Mouse (Mus musculus) left cerebral cortex, adult 18-20 months (tissue): ENCODE results near the gene Myh3. TPM values are rescaled to one million over a fixed set of nuclear protein-coding genes. Genes with fewer than 3 reads are reported as not detected.
A peak's percentile ranks its signal among the peaks of the same experiment; 100 is the strongest.
"Not testable (repeated sequence)": the region's sequence is repeated elsewhere in the genome, so short reads cannot be mapped to it uniquely, and the experiment has no call there.

ENCODE experiments used
- DNase-seq, 2 experiments: peaks; one replicate each; pipeline ENCODE4 v3.0.0; 2021 to 2022; ENCODE audit warnings: low spot score in 2 of 2, mixed read lengths in 1 of 2
- total RNA-seq, 2 experiments: library from RNA; stranded (reverse); gene quantifications; 2 replicates each; pipeline ENCODE4 v1.2.3; 2021

Myh3 gene
- total RNA-seq, 2 experiments from 2014 or later: 4.1 to 4.2 TPM

DNA sequence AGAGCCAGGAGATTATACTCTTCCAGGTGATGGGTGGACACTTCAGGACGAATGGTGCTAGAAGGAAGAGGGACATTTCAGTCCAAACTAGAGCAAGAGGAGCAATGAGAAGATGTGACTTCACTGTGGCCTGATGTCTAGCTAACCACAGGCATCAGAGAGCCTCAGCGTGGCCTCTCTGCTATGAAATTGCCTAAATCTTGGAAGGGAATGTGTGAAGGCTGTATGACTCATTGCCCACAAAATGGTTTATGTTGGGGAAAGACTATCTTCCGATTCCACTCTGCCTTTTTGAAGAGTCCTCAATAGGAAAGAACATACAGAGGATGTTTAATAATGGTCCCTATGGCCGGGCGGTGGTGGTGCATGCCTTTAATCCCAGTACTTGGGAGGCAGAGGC, 1.3 kb upstream of the Myh3 start:
- DNase-seq: no peak

DNA sequence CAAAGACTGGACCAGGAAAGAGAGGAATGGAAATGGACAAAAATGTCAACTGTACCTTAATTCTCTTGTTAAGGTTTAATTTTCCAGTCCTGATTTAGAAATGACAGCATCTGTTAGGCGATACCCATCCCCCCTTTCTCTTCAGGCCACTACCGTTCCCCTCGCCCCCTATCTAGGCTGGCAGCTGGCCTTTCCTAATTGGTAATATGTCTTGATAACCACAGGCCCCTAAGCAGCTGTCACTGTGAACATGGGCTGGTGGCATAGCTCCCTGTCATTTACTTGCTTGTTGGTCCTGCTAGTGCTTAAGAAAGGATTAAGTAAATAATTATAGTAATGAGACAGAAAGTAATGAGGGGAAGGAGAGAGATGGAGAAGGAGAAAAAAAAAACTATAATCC, 665 bp upstream of the Myh3 start:
- DNase-seq: no peak

DNA sequence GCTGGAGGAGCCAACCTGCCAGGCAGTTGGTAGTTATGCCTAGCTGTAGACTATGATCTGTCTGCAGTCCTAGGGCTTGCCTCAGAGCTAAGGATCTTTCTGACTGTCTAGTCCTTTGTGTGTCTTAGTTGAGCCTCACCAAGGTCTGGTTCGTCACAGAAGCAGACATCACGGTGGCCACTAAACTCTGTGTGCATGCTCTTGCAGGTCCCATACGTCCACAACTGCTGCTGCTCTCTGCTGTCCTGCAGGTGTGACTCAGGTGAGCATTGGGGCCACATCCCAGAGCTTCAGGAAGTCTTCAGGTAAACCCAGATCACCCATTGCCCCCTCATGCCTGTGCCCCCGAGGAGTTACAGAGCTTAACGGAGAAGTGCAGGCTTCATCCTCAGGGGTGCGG, 788 bp downstream of the Myh3 start:
- DNase-seq: no peak

DNA sequence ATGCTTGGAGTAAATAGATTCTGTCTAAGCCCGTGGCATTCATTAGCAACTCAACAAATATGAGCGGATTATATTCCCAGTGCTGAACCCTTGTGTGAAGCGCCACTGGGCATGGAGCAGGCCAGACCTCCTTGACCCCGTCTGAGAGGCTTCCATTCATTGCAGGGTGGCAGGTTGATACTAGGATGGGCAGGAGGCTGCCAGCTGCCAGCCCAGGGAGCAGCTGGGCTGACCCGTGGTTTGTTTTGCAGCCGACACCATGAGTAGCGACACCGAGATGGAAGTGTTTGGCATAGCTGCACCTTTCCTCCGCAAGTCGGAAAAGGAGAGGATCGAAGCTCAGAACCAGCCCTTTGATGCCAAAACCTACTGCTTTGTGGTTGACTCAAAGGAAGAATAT, 1.6 kb downstream of the Myh3 start:
- DNase-seq: no peak

DNA sequence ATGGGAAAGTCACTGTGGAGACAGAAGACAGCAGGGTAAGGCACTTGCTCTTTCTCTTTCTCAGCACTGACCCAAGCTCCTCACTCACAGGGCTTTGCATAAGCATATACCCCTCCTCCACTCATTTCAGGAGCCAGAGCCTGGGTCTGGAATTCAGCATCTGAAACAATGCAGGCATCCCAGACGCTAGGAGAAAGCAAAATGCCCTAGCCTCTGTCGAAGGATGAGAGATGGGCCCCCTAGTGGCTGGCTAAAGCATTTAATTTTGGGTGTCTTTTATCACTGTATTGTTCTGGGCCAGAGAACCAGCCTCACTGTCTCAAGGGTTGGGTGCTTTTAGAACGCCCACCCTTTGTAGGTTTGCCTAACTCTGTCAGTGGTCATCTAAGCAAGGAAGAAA, 2.1 kb downstream of the Myh3 start:
- peak; percentile 62 to 73 for DNase-seq

DNA sequence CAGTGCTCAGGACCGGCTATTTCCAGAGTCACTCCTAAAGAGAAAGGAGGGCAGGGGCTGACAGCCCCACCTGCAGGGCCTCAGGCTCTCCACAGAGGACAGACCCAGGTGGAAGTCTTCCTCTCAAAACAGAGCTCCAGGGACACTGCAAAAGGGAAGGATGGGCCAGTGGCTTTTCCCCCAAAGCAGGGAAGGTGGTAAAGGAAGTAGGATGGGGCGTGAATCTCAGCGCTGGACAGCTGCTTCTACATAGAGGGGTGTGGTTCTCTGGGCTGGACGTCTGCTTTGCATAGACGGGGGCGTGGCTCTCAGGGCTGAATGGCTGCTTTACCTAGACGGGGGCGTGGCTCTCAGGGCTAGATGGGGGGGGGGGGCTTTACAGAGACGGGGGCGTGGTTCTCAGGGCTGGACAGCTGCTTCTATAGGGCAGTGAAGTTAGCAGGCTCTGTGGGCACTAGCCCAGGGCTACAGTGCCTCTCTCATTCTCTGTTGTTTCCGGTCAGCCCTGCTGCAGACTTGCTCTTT, 3.1 kb downstream of the Myh3 start:
- DNase-seq: no peak

DNA sequence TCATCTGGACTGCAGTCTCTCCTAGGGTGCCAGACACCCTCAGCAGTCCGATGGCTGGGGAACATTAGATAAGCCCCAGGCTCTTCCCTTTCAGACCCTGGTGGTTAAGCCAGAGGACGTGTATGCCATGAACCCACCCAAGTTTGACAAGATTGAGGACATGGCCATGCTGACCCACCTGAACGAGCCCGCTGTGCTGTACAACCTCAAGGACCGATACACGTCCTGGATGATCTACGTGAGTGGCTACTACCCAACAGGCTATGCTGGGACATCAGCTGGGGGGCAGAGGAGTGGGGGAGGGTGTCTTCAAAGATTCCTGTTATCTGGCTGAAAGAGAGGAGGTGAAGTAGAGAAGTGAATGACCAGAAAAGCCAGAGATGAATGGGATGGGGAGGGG, 4.1 kb downstream of the Myh3 start:
- DNase-seq: no peak

DNA sequence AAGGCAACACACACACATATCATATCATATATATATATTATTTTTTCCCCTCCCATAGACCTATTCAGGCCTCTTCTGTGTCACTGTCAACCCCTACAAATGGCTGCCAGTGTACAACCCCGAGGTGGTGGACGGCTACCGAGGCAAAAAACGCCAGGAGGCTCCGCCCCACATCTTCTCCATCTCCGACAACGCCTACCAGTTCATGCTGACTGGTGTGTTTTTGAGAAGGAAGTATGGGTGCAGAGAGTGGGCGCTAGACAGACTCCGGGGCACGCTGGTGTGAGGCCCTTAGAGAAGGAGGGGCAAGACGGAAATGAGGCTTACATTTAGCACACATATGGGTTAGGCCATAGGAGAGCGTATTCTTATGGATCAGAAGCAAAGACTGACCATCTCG, 4.7 kb downstream of the Myh3 start:
- no peak for DNase-seq

DNA sequence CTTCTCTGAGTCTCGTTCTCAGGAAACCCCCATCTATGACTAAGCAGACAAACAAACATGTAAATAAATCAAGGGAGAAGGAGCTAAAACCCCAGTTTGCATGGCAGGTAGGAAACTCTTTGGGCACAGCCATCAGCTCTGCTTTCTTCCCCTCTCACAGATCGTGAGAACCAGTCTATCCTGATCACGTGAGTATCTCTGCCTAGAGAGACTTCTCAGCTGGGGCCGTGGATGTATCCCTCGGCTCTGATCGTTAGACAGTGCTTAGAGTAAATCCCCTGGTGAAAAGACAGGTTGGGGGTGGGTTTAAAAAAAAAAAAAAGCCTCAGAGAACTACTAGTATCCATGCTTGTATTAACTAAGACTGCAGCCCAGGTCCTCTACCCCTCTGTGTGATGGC, 5.1 kb downstream of the Myh3 start:
- DNase-seq: no peak

DNA sequence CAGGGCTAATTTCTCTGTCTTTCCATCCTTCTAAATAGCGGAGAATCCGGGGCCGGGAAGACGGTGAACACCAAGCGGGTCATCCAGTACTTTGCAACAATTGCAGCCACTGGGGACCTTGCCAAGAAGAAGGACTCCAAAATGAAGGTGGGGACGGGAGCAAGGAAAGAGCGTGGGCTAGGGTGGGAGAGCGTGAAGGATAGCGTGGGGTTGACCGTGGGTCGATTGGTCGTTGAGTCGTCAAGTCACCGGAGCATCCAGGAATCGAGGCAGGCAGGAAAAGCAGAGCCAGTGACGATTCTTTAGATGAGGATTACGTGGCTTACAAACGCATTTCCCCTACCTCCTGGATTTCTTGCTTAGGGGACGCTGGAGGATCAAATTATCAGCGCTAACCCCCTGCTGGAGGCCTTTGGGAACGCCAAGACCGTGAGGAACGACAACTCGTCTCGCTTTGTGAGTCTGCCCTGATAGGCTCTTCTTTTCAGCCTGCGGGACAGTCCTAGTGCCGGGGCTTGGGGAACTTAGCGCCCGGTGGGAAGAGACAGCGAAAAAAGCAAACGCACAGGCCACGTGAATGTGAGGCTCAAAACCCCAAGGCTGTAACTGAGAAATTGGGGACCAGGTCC, 5.7 kb downstream of the Myh3 start:
- DNase-seq: no peak

DNA sequence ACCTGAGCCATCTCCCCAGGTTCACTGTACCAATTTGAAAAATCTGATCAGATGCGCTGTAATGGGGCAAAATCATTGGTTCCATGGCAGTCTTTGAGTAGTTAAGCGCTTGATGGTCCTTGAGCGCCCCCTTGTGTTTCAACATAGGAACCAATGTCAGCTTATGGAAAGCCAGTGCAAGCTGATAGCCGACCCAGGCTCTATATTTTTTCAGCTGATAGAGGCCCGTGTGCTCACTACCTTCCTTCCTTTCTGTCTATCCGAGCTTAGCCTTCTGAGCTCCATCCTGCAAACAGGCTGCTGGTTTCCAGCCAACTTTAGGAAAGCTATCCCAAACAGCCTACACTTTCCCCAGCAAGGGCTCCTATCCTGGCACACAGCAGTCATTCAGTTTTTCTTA, 7.4 kb downstream of the Myh3 start:
- peak; percentile 75 to 78 for DNase-seq

DNA sequence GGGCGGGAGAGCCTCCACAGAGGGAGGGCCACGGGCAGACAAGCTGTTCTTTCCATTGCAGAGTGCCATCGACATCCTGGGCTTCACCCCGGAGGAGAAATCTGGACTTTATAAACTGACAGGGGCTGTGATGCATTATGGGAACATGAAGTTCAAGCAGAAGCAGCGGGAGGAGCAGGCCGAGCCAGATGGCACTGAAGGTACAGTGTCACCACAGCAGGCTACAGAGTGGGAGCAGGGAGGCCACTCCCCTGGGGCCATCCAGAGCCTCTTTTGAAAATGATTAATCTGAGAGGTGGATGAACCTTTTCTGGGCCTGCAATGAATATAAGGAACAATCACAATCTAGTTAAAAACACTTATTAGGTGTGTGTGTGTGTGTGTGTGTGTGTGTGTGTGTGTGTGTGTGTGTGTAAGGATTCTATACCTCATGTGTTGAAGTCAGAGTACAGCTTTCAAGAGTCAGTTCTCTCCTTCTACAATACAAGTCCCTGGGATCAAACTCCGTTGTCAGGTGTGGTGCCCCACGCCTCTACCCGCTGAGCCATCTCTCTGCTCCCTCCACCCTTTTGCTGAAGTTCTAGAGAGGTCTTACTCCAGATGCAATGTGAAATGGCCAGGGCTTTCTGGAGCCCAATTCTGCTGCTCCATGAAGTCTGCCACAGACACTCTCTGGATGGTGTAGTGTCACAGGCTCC, 8.5 kb downstream of the Myh3 start:
- no peak for DNase-seq

DNA sequence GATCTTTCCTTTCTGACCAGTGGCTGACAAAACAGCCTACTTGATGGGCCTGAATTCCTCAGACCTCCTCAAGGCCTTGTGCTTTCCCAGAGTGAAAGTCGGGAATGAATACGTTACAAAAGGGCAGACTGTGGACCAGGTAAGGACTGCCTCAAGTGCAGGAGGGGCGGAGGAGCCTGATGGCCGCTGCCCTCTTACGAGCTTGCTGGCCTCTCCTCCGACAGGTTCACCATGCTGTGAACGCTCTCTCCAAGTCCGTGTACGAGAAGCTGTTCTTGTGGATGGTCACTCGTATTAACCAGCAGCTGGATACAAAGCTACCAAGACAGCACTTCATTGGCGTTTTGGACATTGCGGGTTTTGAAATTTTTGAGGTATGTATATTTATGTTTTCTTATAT, 9.1 kb downstream of the Myh3 start:
- no peak for DNase-seq

DNA sequence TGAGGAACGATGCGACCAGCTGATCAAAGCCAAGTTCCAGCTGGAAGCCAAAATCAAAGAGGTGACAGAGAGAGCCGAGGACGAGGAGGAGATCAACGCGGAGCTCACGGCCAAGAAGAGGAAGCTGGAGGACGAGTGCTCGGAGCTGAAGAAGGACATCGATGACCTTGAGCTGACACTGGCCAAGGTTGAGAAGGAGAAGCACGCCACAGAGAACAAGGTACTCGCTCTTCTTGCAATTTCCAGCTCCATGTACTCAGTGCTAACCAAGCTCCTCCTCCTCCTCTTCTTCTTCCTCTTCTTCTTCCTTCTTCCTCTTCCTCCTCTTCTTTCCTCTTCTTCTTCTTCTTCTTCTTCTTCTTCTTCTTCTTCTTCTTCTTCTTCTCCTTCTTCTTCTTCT, 14.3 kb downstream of the Myh3 start:
- not testable (repeated sequence) for DNase-seq

DNA sequence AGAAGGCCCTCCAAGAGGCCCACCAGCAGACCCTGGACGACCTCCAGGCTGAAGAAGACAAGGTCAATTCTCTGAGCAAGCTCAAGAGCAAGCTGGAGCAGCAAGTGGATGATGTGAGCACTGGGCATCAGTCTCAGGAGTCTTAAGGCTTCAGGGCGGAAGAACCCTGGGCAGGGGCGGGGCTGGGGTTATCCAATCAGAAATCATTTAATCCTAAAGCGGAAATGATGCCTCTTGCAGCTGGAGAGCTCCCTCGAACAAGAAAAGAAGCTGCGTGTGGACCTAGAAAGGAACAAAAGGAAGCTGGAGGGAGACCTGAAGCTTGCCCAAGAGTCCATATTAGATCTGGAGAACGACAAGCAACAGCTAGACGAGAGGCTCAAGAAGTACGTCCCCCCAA, 15.1 kb downstream of the Myh3 start:
- no peak for DNase-seq

DNA sequence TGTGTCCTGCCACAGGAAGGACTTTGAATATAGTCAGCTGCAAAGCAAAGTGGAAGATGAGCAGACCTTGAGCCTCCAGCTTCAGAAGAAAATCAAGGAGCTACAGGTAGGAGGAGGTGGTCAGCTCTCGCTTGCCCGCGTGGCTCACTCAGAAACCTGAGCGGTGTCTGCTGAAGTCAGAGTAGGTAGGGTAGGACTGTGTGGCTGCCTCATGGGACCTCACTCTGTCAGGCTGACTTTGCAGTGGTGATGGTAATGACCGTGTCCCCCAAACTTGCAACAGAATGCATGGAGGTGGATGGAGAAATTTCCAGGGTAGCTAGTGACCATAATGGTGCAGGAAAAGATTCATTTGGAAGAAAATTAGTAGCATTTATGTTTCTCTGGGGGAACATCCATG, 15.6 kb downstream of the Myh3 start:
- no peak for DNase-seq

DNA sequence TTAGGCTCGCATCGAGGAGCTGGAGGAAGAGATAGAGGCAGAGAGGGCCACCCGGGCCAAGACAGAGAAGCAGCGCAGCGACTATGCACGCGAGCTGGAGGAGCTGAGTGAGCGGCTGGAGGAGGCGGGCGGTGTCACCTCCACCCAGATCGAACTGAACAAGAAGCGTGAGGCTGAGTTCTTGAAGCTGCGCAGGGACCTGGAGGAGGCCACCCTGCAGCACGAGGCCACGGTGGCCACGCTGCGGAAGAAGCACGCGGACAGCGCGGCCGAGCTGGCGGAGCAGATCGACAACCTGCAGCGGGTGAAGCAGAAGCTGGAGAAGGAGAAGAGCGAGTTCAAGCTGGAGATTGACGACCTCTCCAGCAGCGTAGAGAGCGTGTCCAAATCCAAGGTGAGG, 16.4 kb downstream of the Myh3 start:
- DNase-seq: no peak

DNA sequence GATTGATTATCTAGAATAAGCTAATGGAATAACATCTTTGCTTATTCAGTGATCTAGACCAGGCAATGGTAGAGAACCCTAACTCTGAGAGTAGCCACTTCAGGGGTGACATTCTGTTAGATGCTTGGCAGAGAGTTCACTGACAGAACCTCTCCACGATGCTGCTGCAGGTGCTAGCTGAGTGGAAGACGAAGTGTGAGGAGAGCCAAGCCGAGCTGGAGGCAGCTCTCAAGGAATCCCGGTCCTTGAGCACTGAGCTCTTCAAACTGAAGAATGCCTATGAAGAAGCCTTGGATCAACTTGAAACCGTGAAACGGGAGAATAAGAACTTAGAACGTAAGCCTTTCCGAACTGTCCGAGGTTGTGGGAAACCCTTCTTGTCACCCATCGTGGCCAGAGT, 19.6 kb downstream of the Myh3 start:
- DNase-seq: no peak

DNA sequence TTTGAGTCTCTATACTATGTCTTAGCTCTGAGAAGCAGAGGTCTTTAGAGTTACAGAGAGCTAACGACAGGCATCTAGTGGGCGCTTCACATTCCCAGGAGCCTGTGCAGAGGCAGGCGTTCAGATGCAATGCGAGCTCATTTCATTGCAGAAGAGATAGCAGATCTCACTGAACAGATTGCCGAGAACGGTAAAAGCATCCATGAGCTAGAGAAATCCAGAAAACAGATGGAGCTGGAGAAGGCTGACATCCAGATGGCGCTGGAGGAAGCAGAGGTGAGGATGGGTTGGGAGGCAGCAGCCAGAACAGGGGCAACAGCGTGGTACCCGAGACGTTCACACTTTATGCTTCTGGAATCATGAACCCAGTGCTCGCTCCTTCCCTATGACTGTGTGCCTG, 20.3 kb downstream of the Myh3 start:
- peak; percentile 36 to 60 for DNase-seq

DNA sequence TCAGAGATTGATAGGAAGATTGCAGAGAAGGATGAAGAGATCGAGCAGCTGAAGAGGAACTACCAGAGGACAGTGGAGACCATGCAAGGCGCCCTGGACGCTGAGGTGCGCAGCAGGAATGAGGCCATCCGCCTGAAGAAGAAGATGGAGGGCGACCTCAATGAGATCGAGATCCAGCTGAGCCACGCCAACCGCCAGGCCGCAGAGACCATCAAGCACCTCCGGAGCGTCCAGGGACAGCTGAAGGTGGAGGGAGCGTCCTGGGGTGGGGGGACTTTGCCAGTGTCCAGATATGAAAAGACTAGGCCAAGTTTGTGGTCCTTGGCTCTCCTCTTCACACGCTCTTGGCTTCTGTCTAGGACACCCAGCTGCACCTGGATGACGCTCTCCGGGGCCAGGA, 21.1 kb downstream of the Myh3 start:
- DNase-seq: no peak

DNA sequence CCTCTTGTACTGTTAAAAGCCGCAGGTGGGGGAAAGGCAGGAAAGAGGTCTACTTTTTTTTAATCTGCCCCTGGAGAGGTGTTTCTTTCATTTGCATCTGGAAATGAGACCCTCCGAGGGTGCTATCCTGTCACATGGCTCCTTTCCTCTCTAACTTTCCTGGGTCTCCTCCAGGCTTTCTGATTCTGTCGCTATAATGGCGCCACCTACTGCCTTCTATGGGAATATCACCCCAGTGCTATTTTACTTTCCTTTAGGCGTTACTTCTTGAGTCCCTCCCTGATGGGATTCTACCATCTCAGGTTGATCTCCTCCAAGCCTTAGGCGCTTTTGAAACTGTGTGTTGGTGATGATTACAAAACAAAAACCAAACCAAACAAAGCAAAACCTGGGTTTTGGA, 22.1 kb downstream of the Myh3 start:
- DNase-seq: peak in 1 of 2 experiments; percentile 43

DNA sequence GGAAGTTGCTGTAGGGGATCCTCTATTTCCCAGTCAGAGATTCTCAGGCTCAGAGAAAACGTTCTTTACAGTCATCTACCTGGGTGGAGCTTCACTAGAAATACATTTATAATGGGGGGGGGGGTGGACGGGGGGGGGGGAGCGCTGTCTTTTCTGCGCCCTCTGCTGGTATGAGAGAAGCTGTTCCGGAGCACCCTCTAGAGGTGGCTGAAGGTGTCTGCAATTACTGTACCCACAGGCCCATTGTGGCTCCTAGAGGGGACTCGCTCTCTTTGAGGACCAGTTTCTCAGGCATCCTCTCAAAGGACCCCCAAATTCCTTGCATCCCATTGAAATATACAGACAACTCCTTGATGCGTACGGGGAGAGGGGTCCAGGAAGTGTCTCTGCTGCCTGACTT, 23.6 kb downstream of the Myh3 start:
- DNase-seq: peak; percentile 67 to 70

DNA sequence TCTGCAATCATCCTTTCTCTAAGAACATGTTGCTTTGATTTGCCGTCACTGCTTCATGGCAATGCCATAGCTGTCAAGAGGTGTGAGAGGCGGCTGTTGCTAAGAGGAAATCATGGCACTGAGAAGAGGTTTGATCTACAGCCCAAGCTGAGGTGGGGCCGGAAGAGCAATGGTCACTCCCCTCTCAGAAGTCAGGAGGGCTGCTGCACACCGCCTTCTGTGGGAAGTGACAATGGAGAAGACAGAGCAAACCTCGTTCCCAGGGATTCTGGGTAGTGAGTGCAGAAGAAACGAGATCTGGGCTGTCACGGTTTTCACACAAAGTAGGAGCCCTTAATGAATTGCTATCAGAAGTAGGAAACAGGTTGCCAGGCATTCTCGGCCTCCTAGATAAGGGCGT, 25.2 kb downstream of the Myh3 start:
- no peak for DNase-seq
